Mouse (Mus musculus): ENCODE results near the gene Socs2.
A peak's percentile ranks its signal among the peaks of the same experiment; 100 is the strongest.

Gene Socs2

DNA sequence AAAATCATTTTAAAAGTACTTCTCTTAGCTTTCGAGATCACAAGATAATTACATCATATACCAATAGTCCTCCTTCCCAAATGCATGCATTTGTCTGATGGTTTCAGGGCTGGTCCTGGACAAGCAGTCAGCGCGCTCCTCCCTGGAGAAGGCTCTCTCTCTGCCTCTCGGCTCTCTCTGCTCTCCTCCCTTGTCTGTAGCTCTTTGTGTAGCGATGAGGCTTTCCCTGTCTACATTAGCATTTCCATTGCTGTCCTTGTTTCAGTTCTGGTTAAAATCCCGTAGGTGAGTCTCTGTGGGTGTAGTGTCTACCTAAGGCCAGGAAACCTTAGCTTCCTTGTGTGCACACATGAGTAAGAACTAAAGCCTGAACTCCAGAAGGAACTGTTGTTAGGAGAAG is 62.9 kb downstream of the Socs2 start:
- DNase-seq (ENCODE audit: low read depth, low spot score): peak; percentile 92

DNA sequence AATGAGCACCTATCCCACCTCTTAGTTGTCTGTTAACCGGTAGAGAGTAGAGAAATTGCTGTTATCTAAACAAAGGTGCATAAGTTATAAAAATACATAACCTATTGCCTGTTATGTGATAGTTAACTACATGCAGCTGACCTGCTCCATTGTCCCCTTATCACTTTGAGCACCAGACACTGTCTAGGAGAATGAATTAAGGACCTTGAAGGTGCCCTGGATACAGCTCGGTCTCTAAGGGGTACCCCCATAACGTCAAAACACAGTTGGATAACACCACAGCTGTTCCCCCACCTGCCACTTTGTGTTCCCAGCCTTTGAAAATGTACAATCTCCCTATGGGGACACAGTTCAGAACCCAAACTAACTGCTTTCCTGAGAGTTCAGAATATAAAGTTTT is 68.5 kb downstream of the Socs2 start:
- DNase-seq (ENCODE audit: low read depth, low spot score): no peak

DNA sequence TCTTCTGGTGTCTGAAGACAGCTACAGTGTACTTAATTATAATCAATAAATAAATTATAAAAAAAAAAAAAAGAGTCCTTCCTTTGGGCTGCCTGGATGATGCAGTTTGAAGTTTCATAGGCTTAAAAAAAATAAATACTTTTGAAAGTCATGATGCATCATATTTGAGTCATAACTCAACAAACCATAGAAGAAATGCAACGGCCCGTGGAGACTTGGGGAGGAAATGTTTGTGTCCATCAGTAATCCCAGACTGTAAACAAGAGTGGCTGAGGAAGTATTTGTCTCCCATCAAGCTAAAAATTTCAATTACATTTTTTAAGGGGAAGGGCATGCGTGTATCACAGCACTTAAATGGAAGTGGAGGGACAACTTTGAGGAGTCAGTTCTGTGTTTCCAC is 69.2 kb downstream of the Socs2 start:
- no peak for DNase-seq (ENCODE audit: low read depth, low spot score)

DNA sequence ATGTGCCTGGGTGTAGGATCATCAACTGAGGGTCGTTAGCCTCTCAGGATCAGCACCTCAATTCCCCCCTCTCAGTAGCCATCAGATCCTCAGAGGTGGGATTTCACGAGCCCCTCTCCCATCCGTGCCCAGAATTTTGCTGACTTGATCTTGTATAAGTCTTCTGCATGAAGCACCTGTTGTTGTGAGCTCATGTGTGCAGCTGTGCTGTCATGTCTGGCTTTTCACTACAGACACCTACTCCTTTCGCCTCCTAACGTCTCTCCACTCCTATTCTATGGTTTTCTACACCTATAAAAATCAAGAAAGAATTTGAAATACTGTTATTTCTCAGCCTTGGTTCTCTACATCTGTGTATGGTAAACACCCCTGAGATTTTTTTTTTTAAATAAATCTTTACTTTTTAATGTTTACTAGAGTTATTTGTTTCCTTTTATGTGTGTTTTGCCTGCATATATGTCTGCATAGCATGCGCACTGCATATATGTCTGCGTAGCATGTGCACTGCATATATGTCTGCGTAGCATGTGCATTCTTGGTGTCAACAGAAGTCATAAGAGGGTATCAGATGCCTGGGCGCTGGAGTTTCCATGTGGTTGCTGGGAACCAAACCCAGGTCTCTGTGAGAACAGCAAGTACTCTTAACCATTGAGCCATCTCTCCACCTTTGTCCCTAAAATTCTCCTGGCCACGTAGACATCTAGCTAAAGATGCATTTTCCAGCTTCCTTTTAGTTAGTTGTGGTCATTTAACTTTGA is 74.0 kb downstream of the Socs2 start:
- DNase-seq (ENCODE audit: low read depth, low spot score): no peak

DNA sequence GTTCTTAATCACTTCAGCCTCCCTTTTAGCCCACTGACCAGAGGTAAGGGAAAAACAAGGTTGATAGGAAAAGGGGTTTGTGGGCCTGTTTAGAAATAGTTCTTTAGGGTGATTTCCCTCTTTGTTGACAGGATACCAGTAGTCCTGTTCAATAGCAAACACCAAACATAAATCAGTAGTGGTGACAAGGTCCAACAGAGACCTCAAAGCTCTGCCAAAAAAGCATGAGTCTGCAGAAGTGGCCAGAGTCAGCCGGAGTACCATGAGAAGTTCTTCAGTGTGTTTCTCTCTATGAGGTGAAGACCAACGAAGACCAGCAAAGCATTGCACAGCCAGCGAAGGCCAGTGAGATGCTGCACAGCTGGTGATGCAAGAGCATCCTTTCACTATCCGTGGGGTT is 76.3 kb downstream of the Socs2 start:
- no peak for DNase-seq (ENCODE audit: low read depth, low spot score)

DNA sequence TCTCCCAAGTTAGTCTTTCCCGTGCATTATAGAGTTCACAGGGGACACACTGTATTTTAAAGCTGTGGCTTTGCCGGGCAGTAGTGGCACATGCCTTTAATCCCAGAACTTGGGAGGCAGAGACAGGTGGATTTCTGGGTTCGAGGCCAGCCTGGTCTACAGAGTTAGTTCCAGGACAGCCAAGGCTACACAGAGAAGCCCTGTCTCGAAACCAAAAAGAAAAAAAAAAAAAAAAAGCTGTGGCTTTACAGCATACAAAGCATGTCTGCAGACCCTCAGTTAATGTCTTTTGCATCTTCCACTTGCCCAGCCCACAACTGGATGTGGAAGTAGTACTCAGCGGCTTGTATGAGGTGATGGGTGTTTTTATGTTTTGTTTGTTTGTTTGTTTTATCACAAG is 79.4 kb downstream of the Socs2 start:
- no peak for DNase-seq (ENCODE audit: low read depth, low spot score)

DNA sequence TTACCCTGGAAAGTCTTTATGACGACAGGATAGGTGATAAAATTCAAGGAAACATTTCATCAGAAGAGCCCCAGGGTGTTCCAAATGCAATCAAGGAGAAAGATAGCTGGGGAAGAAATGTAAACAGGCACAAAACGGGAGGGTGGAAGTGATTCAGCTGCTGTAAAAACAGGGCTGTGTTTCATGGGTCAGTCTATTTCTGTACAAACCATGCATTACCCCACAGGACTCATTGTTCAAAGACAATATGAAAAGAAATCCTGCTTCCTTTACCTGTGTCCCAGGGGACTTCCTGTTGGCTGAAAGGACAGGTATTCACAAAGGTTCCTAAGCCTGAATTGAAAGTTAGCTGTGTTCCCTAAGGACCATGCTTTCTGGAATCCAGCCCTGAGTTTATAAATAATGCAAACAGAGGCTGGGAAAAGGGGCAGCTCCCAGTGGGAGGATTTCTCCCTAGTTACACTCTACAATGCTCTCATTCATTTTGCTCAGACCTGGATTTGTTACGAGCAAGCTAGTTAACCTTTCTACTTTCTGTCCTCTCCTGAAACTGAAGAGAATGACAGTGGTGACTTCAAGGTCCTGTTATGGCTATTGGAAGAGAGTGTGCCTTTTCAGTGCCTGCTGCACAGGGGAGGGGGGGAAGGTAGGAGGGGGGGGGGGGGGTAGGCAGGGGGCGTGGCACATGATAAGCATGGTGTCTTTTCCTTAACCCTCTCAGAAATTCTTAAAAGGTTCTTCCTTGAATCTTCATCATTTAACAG is 80.0 kb downstream of the Socs2 start:
- DNase-seq (ENCODE audit: low read depth, low spot score): no peak
